Mouse (Mus musculus) spleen, postnatal 10 days (tissue): Measurements from ENCODE around the gene Plekhd1.

Experiments used
- DNase-seq, 2 experiments: peaks; one replicate each; pipeline ENCODE4 v3.0.0; 2021 to 2022; ENCODE audit warnings: low spot score in 2 of 2

Gene Plekhd1

GRCm38 (mm10) chr12:80699144-80699531 lies 6.7 kb downstream of the Plekhd1 start:
- no peak for DNase-seq

- DNase-seq, result no peak
These were observed 8.9 kb downstream of the Plekhd1 start for GRCm38 (mm10) chr12:80701332-80701731.

- no peak for DNase-seq
These were observed 14.0 kb downstream of the Plekhd1 start for GRCm38 (mm10) chr12:80706208-80706914.

DNA sequence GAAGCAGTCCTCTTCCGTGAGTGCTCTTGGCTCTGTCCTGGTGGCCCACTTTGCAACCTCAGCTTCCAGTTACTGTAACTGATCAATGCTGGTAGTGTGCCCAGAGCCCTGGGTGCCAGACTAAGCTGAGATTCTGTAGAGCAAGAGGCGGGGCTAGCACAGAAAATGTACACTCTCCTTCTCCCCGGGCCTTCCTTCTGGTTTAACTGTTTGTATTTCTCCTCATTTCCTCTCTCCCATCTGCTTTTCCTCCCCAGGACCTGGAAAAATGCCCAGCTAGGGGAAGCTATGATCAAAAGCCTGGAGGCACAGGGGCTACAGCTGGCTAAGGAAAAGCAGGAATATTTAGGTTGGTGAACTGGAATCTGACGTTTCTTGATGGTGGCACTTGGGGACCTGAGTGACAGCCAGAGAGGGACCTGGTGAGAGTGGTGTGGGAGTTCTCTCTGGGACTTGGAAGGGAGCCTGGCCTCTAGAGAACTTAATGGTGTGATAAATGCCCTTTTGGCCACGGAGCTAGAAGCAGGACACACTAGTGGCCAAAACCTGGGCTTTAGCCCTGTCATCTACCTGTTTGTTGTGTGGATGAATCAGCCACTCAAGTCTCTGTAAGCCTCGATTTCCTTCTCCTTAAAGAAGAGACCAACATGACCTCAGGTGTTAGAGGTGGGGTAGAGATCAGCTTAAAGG lies 14.7 kb downstream of the Plekhd1 start:
- DNase-seq, result no peak

- no peak for DNase-seq
These were observed 23.5 kb downstream of the Plekhd1 start for GRCm38 (mm10) chr12:80715915-80716314.

- DNase-seq, result no peak
These were observed 26.8 kb downstream of the Plekhd1 start for GRCm38 (mm10) chr12:80719141-80719540.

- DNase-seq, result no peak
These were observed 28.1 kb downstream of the Plekhd1 start for GRCm38 (mm10) chr12:80720507-80720906.

- DNase-seq, result no peak
These were observed 29.1 kb downstream of the Plekhd1 start for GRCm38 (mm10) chr12:80721458-80721857.

- DNase-seq, result peak; percentile 74 to 89
These were observed 32.6 kb downstream of the Plekhd1 start for GRCm38 (mm10) chr12:80724853-80725559.

DNA sequence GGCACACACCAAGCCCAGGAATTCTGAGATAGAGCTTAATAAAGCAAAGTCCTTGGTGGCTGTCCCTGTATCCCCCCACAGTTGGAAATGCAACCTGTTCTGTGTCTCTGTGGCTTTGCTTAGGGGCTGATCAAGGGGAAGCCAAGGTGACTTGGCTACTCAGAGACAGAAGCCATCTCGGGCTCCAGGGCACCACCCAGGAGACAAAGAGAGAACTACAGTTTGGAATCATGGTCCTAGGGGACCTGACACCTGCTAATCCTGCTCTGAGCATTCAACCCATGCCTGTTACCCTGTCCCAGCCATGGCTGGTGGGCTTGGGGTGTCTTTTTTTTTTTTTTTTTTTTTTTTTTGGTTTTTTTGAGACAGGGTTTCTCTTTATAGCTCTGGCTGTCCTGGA lies 35.8 kb downstream of the Plekhd1 start:
- DNase-seq, result no peak

DNA sequence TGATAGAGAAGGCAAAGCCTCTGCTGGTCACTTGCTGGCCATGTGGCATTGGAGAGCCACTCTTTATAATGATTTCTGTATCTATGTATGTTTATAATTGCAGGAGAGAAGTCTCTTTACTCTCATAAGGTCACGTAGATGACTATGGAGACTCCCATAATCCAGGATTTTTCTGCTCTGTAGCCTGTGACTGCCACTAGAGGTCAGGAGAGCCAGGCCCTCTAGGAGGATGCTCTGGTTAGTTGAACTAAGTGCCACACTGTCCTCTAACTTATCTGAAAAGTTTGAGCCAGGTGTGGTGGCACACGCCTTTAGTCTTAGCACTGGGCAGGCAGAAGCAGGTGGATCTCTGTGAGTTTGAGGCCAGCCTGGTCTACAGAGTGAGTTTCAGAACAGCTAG lies 36.4 kb downstream of the Plekhd1 start:
- no peak for DNase-seq

DNA sequence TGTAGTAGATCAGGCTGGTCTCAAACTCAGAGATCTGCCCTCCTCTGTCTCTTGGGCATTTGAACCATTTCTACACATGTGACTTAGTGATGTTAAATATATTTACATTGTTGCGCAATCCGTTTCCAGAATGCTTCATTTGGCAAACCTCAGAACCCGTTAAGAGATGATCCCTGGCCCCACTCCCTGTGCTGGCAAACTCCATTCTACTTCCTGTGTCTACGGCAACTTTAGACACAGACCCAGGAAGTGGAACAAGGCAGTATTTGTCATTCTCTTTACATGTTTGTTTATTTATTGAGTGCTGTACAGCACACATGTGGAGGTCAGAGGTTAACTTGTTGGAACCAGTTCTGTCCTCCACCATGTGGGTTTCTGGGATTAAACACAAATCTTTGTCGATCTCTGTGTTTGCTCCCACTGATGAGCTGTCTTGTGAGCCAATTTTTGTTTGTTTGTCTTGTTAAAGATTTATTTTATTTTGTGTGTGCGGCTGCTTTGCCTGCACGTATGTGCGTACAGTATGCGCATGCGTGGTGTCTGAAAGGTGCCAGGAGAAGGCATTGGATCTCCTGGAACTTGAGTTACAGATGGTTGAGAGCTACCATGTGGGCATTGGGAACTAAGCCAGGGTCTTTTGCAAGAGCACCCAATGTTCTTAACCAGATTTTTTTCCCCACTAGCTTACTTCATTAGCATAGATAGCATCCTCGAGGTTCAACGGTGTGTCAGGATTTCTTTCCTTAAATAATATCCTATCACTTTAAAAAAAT lies 37.6 kb downstream of the Plekhd1 start:
- no peak for DNase-seq

GRCm38 (mm10) chr12:80730567-80730966 lies 38.2 kb downstream of the Plekhd1 start:
- DNase-seq, result peak in 1 of 2 experiments; percentile 30

GRCm38 (mm10) chr12:80734526-80735470 lies 42.4 kb downstream of the Plekhd1 start:
- no peak for DNase-seq

DNA sequence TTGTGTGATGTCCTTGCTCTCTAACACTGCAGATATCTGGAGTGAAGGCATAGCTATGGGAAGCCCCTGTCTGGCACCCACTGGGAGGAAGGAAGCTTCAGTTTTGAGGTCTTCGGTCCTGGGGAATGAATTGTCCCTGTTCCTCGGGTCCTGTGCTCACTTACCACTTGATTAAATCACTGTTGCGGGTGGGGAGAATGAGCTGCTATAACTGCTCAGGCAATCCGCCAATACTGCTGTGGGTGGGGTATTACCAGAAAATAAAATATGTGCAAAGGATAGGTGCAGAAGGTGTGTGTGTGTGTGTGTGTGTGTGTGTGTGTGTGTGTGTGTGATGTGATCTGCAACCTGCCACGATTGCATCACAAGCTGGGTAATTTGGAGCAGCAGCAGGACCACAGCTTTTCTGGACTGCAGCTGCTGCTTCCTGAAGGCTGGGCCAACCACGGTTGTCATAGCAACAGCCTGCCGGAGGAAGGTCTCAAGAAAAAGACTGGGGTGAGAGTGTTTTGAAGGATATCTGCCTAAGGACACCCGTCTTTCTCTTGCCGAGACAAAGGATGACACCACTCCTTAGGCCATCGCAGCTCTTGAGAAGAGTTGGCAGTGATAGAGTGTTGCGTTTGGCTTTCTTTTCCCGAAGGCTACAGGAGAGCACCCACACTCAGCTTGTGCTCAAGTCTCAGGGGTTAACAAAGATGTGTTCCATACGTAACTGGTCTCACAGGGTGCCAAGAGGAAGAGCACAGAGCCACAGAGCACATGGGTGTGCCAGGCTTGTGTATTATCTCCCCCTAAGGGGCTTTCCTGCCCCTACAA lies 44.3 kb downstream of the Plekhd1 start:
- peak in 1 of 2 experiments; percentile 31 for DNase-seq

- DNase-seq, result no peak
These were observed 44.9 kb downstream of the Plekhd1 start for GRCm38 (mm10) chr12:80737283-80737600.

DNA sequence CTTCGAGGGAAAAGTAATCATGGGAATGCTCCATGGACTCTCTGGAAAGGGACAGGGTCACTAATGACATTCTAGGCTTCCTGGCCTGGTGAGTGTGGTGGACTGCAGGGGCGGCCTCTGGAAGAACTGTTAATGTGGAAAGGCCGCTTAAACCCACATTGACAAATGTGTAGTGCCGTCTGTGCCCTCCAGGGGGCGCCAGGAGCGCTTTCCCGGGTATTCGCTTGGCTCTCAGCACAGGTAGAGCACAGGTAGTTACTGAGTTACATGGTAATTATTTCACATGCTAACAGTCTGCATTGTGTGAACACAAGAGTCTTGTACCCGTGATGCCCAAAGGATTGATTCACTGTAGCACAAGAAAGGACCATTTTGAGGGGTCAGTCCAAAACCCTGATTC lies 47.1 kb downstream of the Plekhd1 start:
- DNase-seq, result peak; percentile 22 to 66

GRCm38 (mm10) chr12:80744614-80745013 lies 52.2 kb downstream of the Plekhd1 start:
- DNase-seq, result no peak

GRCm38 (mm10) chr12:80746031-80746813 lies 53.8 kb downstream of the Plekhd1 start:
- DNase-seq, result no peak
